Mouse (Mus musculus) bone marrow macrophage, adult 2 months (primary cell): ENCODE measurements around the gene Nfib. TPM values are rescaled to one million over a fixed set of nuclear protein-coding genes. Genes with fewer than 3 reads are reported as not detected.

Source experiments
- H3K27ac ChIP-seq: 2 replicates; pipeline ENCODE4 v1.5.1; 2012; ENCODE audit warnings: low read depth, low read length; ENCODE audit not compliant: insufficient read depth
- H3K4me1 ChIP-seq: 2 replicates; pipeline ENCODE4 v1.6.1; 2012; ENCODE audit warnings: low read length; ENCODE audit not compliant: control insufficient read depth, insufficient read depth
- H3K4me3 ChIP-seq: 2 replicates; pipeline ENCODE4 v1.5.1; 2012; ENCODE audit warnings: mild to moderate bottlenecking, low read length, moderate library complexity; ENCODE audit not compliant: insufficient read depth
- CTCF ChIP-seq: IDR thresholded peaks from 2 replicates; pipeline ENCODE4 v1.5.1; 2012; ENCODE audit warnings: low read depth, mild to moderate bottlenecking, low read length, moderate library complexity
- POLR2A ChIP-seq: IDR thresholded peaks from 2 replicates; pipeline ENCODE4 v1.6.1; 2012; ENCODE audit warnings: mild to moderate bottlenecking, low read depth, low read length, borderline replicate concordance
- polyA plus RNA-seq: library from polyadenylated mRNA; stranded (reverse); fragments of >200 nt; gene quantifications from 2 replicates; pipeline ENCODE4 v1.2.4, GENCODE M21; 2012; ENCODE audit not compliant: missing spikeins, insufficient read depth, insufficient read length

Nfib gene
- polyA plus RNA-seq, 1 experiment = 0.56 TPM

DNA sequence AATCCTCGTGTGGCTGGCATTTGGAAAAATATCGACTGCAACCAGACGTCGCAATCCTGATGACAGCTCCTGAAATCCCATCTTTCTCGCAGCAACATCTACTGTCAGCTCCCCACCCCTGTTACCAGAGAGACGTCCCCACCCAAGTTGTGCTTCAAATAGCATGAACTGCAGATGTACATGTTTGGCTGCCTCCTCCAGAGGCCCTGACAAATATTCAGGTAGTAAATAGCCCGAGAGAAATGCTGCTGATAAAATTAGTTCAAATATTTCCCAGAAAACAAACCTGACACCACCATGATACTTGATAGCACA lies 132.3 kb downstream of the Nfib start:
- Histone ChIP-seq H3K4me1 (no peaks in the 10 kb centered on the region), H3K4me3 (no peak overlapping the region), H3K27ac (no peak overlapping the region)
- TF ChIP-seq CTCF = no peak
- no peak for TF ChIP-seq POLR2A

DNA sequence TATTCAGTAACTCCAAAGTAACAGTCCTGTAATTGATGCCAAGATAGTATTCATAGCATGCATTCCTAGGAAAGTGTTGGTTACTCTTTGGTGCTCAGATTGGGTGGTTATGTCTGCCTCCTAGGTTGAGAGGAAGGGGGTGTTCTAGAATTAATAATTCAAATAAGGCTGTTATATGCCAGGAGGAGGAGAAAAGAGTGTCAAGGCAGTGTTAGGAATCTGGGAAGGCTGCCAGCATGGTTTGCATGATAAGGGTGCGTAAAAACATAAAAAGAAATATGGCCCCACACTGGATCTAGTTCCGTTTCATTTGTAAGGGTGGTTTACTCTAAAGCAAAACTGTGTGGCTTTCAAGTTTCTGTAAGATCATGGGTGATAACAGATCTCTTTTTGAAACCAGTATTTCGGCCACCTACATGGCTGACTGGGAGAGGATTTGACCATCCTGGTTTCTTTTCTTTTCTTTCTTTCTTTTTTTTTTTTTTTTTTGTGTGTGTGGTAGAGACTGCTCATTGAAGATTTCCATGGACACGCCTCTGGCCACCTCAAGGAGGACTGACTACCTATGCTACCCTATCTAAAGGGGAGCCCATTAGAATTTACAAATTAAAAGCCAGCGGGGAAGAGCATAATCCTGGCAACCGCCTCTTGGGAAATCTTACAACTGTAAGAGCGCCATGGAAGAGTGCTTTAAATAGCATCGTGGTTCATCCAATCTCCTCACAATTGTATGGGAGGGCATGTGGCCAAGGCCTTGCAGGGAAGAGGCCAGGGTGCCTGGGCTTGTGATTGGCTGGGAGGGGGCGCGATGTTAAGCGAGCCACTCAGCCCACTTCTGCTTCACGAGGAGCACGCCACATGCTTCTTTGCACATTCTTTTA lies 132.9 kb downstream of the Nfib start:
- TF ChIP-seq POLR2A (no peak), CTCF (no peak)
- H3K4me1 ChIP-seq = no peaks in the 10 kb centered on the region
- H3K27ac ChIP-seq = no peak overlapping the region
- no peak overlapping the region for H3K4me3 ChIP-seq

DNA sequence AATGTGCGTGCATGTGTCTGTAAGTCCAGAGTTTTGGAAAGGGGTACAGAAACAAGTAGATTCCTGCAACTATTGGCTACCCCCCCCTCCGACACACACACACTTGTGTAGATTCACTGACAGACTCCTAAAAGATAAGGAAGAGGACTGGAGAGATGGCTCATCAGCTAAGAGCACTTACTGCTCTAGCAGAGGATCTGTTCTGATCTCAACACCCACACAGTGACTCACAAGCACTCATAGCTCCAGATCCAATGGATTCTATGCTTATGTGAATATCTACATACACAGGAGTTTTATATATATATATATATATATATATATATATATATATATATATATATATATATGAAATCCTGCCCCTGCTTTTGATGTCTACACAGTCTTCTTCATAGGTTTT lies 146.7 kb downstream of the Nfib start:
- H3K4me1 ChIP-seq = no peaks in the 10 kb centered on the region
- TF ChIP-seq CTCF (no peak), POLR2A (no peak)
- H3K4me3 ChIP-seq = no peak overlapping the region
- H3K27ac ChIP-seq = no peak overlapping the region

DNA sequence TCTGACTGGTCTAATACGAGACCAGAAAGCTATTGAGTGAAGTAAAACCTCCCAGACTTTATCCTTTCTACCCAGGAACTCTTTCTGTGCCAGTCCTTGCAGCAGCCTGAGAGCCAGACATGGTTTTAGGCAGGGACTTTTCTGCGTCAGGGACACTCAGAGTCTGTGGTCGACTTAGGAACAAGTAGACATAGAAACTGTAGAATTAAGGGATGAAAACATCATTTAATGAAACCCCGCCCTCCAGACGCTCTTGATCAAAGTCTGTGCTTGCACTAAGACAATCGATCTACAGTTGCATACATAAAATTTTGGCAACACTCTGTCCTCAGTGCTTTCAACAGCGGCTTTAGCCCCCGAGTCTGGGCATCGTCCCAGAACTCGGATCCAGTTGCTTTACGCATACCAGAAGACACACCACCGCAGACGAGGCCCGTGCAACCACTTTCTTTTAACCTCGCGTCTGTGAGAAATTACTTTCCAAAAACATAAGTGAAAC lies 149.8 kb downstream of the Nfib start:
- H3K4me3 ChIP-seq = no peak overlapping the region
- no peaks in the 10 kb centered on the region for H3K4me1 ChIP-seq
- no peak overlapping the region for H3K27ac ChIP-seq
- TF ChIP-seq POLR2A (no peak), CTCF (no peak)

DNA sequence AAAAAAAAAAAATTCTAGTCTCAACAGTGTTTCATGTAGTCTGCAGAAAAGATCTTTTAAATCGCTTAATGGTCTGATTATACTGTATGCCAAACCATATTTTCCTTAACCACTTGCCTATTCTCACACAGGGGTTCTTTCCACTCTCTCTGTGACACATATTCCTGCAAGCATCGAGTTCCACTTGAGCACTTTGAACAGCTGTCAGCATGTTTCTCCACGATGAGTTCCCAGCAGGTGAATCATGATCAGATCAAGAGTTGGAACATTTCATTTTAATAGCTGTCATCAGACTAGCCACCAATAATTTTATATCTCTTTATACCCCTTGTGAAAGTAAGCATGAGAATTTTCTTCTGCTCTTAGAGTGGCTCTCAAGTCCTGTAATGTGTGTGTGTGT lies 151.9 kb downstream of the Nfib start:
- H3K27ac ChIP-seq = no peak overlapping the region
- H3K4me3 ChIP-seq = no peak overlapping the region
- TF ChIP-seq POLR2A = no peak
- TF ChIP-seq CTCF = no peak
- no peaks in the 10 kb centered on the region for H3K4me1 ChIP-seq

DNA sequence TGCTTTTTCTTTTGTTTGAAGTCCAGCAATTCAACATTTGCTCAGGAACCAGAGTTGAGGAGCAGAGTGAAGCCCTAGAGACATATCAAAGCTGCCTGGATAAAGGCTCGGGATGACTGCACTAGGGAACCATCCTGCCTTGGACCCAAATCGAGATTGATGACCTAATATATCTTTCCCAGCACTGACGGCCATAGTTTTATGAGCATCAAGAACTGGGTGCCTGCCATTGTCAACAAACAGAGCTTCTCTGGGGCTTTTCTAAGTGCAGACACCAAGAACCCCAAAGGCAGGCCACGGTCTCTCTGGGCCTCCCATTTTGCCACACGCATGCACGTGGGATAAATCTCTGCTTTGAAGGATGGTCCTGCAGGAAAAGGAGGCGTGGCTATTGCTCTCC lies 153.3 kb downstream of the Nfib start:
- no peaks in the 10 kb centered on the region for H3K4me1 ChIP-seq
- no peak overlapping the region for H3K27ac ChIP-seq
- TF ChIP-seq POLR2A (no peak), CTCF (no peak)
- H3K4me3 ChIP-seq = no peak overlapping the region

DNA sequence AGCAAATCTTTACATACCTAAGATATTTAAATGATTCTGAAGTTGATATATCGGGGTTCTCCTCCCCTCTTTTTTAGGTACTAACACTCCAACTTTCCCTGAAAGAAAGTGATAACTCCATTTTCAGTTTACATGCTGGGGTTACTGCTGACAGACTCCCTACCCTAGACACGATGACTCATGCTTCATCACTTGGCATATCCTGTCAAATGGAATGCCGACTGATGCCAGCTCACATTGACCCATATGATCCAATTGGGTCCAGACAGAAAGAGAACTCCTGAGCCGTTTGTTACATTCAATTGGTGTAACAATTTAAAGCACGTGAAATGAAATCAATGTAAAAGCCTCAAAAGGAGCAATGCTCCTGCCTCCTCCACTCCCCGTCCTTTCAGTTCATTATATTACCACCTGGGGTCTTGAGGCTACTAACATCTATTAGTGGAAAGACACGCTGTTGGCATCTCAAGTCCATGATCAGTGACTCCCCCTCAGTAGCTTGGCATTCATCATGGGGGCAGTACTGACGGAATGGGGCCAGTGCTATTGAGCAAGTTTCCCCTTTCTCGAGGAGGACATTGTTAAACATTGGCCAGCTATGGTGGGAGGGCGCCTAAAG lies 155.7 kb downstream of the Nfib start:
- Histone ChIP-seq H3K4me1 (no peaks in the 10 kb centered on the region), H3K4me3 (no peak overlapping the region), H3K27ac (no peak overlapping the region)
- TF ChIP-seq CTCF (no peak), POLR2A (no peak)

DNA sequence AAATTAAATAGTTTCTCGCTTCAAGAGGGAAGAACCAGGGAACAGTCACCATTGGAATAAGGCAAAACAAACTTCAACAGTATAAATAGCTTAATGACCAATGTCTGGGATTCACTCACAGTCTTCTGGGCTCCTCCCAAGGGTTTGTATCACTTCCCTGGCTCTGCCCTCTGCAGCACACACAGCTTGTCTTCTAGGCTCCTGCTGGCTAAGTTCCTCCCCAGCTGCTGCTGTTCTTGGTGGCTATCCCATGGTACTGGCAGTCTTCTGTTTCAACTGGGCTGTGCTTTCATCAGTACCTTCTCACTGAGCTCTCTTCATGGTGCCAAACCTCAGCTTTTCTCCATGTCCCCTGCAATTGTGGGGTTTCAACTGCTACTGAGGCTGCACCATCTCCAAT lies 157.3 kb downstream of the Nfib start:
- no peak overlapping the region for H3K27ac ChIP-seq
- TF ChIP-seq POLR2A (no peak), CTCF (no peak)
- H3K4me3 ChIP-seq = no peak overlapping the region
- H3K4me1 ChIP-seq = no peaks in the 10 kb centered on the region

DNA sequence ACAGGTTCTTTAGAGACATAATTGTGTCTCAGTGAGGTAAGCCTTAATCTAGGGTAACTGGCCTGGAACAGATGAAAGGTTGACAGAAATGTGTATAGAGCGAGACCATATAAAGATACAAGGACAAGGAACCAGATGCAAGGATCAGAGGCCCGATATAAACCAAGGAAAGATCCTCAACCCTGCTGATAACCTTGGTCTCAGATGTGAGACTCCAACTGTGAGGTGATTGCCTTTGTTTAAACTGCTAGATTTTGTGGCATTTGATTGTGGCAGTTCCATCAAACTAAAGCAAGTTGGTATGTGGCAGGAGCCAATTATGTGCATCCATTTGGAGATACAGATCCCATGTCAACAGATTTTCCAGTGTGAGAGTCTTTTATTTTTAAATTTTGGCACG lies 161.6 kb downstream of the Nfib start:
- H3K4me1 ChIP-seq = no peaks in the 10 kb centered on the region
- TF ChIP-seq POLR2A = no peak
- TF ChIP-seq CTCF = no peak

DNA sequence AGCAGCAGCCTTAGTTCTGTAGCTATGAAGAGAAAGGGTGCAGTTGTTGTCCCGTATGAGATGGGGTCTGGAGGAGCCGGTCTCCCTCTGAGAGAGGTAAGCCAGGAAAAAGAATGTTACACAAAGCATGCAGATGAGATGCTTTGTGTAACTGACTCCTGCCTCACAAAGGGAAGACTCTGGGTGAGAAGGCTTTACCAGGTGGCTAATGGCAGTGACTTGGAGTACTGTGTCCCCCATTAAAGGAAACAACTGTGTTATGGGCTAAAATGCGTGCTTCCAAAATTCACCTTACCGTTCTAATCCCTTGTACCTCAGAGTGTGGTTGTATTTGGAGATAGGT lies 162.2 kb downstream of the Nfib start:
- Histone ChIP-seq H3K4me3 (no peak overlapping the region), H3K27ac (no peak overlapping the region), H3K4me1 (no peaks in the 10 kb centered on the region)
- TF ChIP-seq POLR2A = no peak
- no peak for TF ChIP-seq CTCF

More for the DNA sequence above, 161.6 kb downstream of the Nfib start:
- Histone ChIP-seq H3K4me3 (no peak overlapping the region), H3K27ac (no peak overlapping the region)
